Mouse (Mus musculus): ENCODE measurements around the gene Smg6. TPM values are rescaled to one million over a fixed set of nuclear protein-coding genes. Genes with fewer than 3 reads are reported as not detected.

The Smg6 gene
- polyA plus RNA-seq, 1 experiment from 2014 or later: 21.0 TPM

- no peaks in the 10 kb centered on the region for H3K27me3 ChIP-seq (replicated peaks; ENCODE audit: low read depth, poor library complexity, severe bottlenecking)
- WGBS: 89% methylated on average over 11 of the region's 11 CpGs
- peaks cover 26% of the 10 kb centered on the region for H3K4me1 ChIP-seq
- no peak for DNase-seq (ENCODE audit: low spot score)
- no peak overlapping the region for H3K4me3 ChIP-seq
- no peaks in the 10 kb centered on the region for H3K9me3 ChIP-seq
- H3K36me3 ChIP-seq (replicated peaks): peaks cover 69% of the 10 kb centered on the region
- peak overlapping the region; percentile 80 for H3K27ac ChIP-seq (replicated peaks)
Measured at GRCm38 (mm10) chr11:75148332-75149035, 222.9 kb downstream of the Smg6 start.

- H3K27ac ChIP-seq (replicated peaks): no peak overlapping the region
- H3K4me3 ChIP-seq: no peak overlapping the region
- DNase-seq (ENCODE audit: low spot score): no peak
- 91% methylated on average over 1 of the region's 1 CpGs for WGBS
- H3K36me3 ChIP-seq (replicated peaks): peaks cover 53% of the 10 kb centered on the region
- H3K9me3 ChIP-seq: no peaks in the 10 kb centered on the region
- H3K27me3 ChIP-seq (replicated peaks; ENCODE audit: low read depth, poor library complexity, severe bottlenecking): no peaks in the 10 kb centered on the region
- H3K4me1 ChIP-seq: peaks cover 28% of the 10 kb centered on the region
Measured at GRCm38 (mm10) chr11:75150346-75150745, 224.7 kb downstream of the Smg6 start.

- WGBS: 84% methylated on average over 18 of the region's 18 CpGs
- H3K4me1 ChIP-seq: peaks cover 39% of the 10 kb centered on the region
- no peak for DNase-seq (ENCODE audit: low spot score)
- H3K4me3 ChIP-seq: no peak overlapping the region
- H3K27ac ChIP-seq (replicated peaks): peak overlapping the region; percentile 2
- H3K27me3 ChIP-seq (replicated peaks; ENCODE audit: low read depth, poor library complexity, severe bottlenecking): no peaks in the 10 kb centered on the region
- no peaks in the 10 kb centered on the region for H3K9me3 ChIP-seq
- H3K36me3 ChIP-seq (replicated peaks): peaks cover 59% of the 10 kb centered on the region
Measured at GRCm38 (mm10) chr11:75152603-75153557, 227.3 kb downstream of the Smg6 start.

- H3K27me3 ChIP-seq (replicated peaks; ENCODE audit: low read depth, poor library complexity, severe bottlenecking): no peaks in the 10 kb centered on the region
- 79% methylated on average over 6 of the region's 6 CpGs for WGBS
- H3K27ac ChIP-seq (replicated peaks): no peak overlapping the region
- peaks cover 58% of the 10 kb centered on the region for H3K36me3 ChIP-seq (replicated peaks)
- no peak overlapping the region for H3K4me3 ChIP-seq
- DNase-seq (ENCODE audit: low spot score): no peak
- H3K9me3 ChIP-seq: no peaks in the 10 kb centered on the region
- H3K4me1 ChIP-seq: peaks cover 39% of the 10 kb centered on the region
Measured at GRCm38 (mm10) chr11:75154053-75154585, 228.5 kb downstream of the Smg6 start.

- Histone ChIP-seq H3K9me3 (no peaks in the 10 kb centered on the region), H3K27me3 (replicated peaks; ENCODE audit: low read depth, poor library complexity, severe bottlenecking) (no peaks in the 10 kb centered on the region), H3K4me3 (no peak overlapping the region), H3K4me1 (peaks cover 39% of the 10 kb centered on the region), H3K27ac (replicated peaks) (peak overlapping the region; percentile 40), H3K36me3 (replicated peaks) (peaks cover 59% of the 10 kb centered on the region)
- no peak for DNase-seq (ENCODE audit: low spot score)
- WGBS: 66% methylated on average over 6 of the region's 6 CpGs
Measured at GRCm38 (mm10) chr11:75155985-75156384, 230.4 kb downstream of the Smg6 start.

- no peaks in the 10 kb centered on the region for H3K9me3 ChIP-seq
- peaks cover 59% of the 10 kb centered on the region for H3K36me3 ChIP-seq (replicated peaks)
- no peak for DNase-seq (ENCODE audit: low spot score)
- H3K27ac ChIP-seq (replicated peaks): 0 out of 2 replicates have a peak overlapping the region, but pooled peaks have one; percentile 40
- H3K27me3 ChIP-seq (replicated peaks; ENCODE audit: low read depth, poor library complexity, severe bottlenecking): no peaks in the 10 kb centered on the region
- peaks cover 40% of the 10 kb centered on the region for H3K4me1 ChIP-seq
- WGBS: 70% methylated on average over 5 of the region's 5 CpGs
- H3K4me3 ChIP-seq: no peak overlapping the region
Measured at GRCm38 (mm10) chr11:75156416-75156815, 230.8 kb downstream of the Smg6 start.

GRCm38 (mm10) chr11:75157037-75157436, 231.4 kb downstream of the Smg6 start:
- DNase-seq (ENCODE audit: low spot score): no peak
- Histone ChIP-seq H3K4me3 (no peak overlapping the region), H3K27ac (replicated peaks) (peak overlapping the region; percentile 48; the same call in 1 of the 2 replicates), H3K4me1 (peaks cover 44% of the 10 kb centered on the region), H3K27me3 (replicated peaks; ENCODE audit: low read depth, poor library complexity, severe bottlenecking) (no peaks in the 10 kb centered on the region), H3K9me3 (no peaks in the 10 kb centered on the region), H3K36me3 (replicated peaks) (peaks cover 63% of the 10 kb centered on the region)
- 54% methylated on average over 4 of the region's 4 CpGs for WGBS

GRCm38 (mm10) chr11:75157901-75158300, 232.3 kb downstream of the Smg6 start:
- 15% methylated on average over 2 of the region's 2 CpGs for WGBS
- no peak overlapping the region; the same call in 1 of the 2 replicates for H3K27ac ChIP-seq (replicated peaks)
- peaks cover 44% of the 10 kb centered on the region for H3K4me1 ChIP-seq
- H3K27me3 ChIP-seq (replicated peaks; ENCODE audit: low read depth, poor library complexity, severe bottlenecking): peaks cover 7% of the 10 kb centered on the region
- no peak overlapping the region for H3K4me3 ChIP-seq
- H3K36me3 ChIP-seq (replicated peaks): peaks cover 68% of the 10 kb centered on the region
- no peaks in the 10 kb centered on the region for H3K9me3 ChIP-seq
- no peak for DNase-seq (ENCODE audit: low spot score)

- Histone ChIP-seq H3K4me3 (no peak overlapping the region), H3K27ac (replicated peaks) (no peak overlapping the region), H3K36me3 (replicated peaks) (peaks cover 68% of the 10 kb centered on the region), H3K9me3 (no peaks in the 10 kb centered on the region), H3K27me3 (replicated peaks; ENCODE audit: low read depth, poor library complexity, severe bottlenecking) (peaks cover 12% of the 10 kb centered on the region), H3K4me1 (peaks cover 41% of the 10 kb centered on the region)
- no peak for DNase-seq (ENCODE audit: low spot score)
- WGBS: 92% methylated on average over 14 of the region's 14 CpGs
Measured at GRCm38 (mm10) chr11:75158432-75158831, 232.8 kb downstream of the Smg6 start.

- H3K27ac ChIP-seq (replicated peaks): no peak overlapping the region
- WGBS: 57% methylated on average over 2 of the region's 2 CpGs
- DNase-seq (ENCODE audit: low spot score): no peak
- H3K4me1 ChIP-seq: peaks cover 40% of the 10 kb centered on the region
- H3K36me3 ChIP-seq (replicated peaks): peaks cover 78% of the 10 kb centered on the region
- H3K4me3 ChIP-seq: no peak overlapping the region
- peaks cover 23% of the 10 kb centered on the region for H3K27me3 ChIP-seq (replicated peaks; ENCODE audit: low read depth, poor library complexity, severe bottlenecking)
- no peaks in the 10 kb centered on the region for H3K9me3 ChIP-seq
Measured at GRCm38 (mm10) chr11:75159564-75159963, 233.9 kb downstream of the Smg6 start.

- no peak overlapping the region for H3K4me3 ChIP-seq
- H3K36me3 ChIP-seq (replicated peaks): peaks cover 80% of the 10 kb centered on the region
- H3K4me1 ChIP-seq: peaks cover 50% of the 10 kb centered on the region
- WGBS: 82% methylated on average over 7 of the region's 7 CpGs
- no peaks in the 10 kb centered on the region for H3K9me3 ChIP-seq
- peaks cover 37% of the 10 kb centered on the region for H3K27me3 ChIP-seq (replicated peaks; ENCODE audit: low read depth, poor library complexity, severe bottlenecking)
- no peak overlapping the region for H3K27ac ChIP-seq (replicated peaks)
- DNase-seq (ENCODE audit: low spot score): no peak
Measured at GRCm38 (mm10) chr11:75160954-75161353, 235.3 kb downstream of the Smg6 start.

- no peak for DNase-seq (ENCODE audit: low spot score)
- no peaks in the 10 kb centered on the region for H3K9me3 ChIP-seq
- H3K4me1 ChIP-seq: peaks cover 50% of the 10 kb centered on the region
- WGBS: 73% methylated on average over 4 of the region's 4 CpGs
- H3K36me3 ChIP-seq (replicated peaks): peaks cover 74% of the 10 kb centered on the region
- H3K27ac ChIP-seq (replicated peaks): 0 out of 2 replicates have a peak overlapping the region, but pooled peaks have one; percentile 21
- no peak overlapping the region for H3K4me3 ChIP-seq
- H3K27me3 ChIP-seq (replicated peaks; ENCODE audit: low read depth, poor library complexity, severe bottlenecking): peaks cover 43% of the 10 kb centered on the region
Measured at GRCm38 (mm10) chr11:75161417-75162008, 235.9 kb downstream of the Smg6 start.

Data from embryonic facial prominence, embryonic 10.5 days (tissue).